Mouse (Mus musculus) spleen, adult 2 months (tissue): ENCODE measurements around the gene Olig1. TPM values are rescaled to one million over a fixed set of nuclear protein-coding genes. Genes with fewer than 3 reads are reported as not detected.

Source experiments
- DNase-seq, 2 experiments: peaks; one replicate each; pipeline versions ENCODE4 v3.0.0 to v3.0.0-alpha.2; 2012 to 2021; ENCODE audit warnings: low spot score in 2 of 2, low read depth in 1 of 2
- H3K27ac ChIP-seq: fragments of 200-500 bp; 2 replicates; pipeline ENCODE4 v1.5.1; 2012; ENCODE audit warnings: low read length, inconsistent platforms; ENCODE audit not compliant: insufficient read depth
- H3K27me3 ChIP-seq: fragments of 200-500 bp; 2 replicates; pipeline ENCODE4 v1.6.1; 2012; ENCODE audit warnings: mild to moderate bottlenecking, moderate library complexity, low read length, inconsistent platforms; ENCODE audit not compliant: control insufficient read depth, insufficient read depth
- H3K36me3 ChIP-seq: fragments of 200-500 bp; 2 replicates; pipeline ENCODE4 v1.6.1; 2012; ENCODE audit warnings: mild to moderate bottlenecking, low read length, inconsistent platforms; ENCODE audit not compliant: control insufficient read depth, insufficient read depth
- H3K4me1 ChIP-seq: fragments of 200-500 bp; 2 replicates; pipeline ENCODE4 v1.6.1; 2011; ENCODE audit warnings: inconsistent platforms; ENCODE audit not compliant: control insufficient read depth, insufficient read depth, insufficient read length
- H3K4me3 ChIP-seq: fragments of 200-500 bp; 2 replicates; pipeline ENCODE4 v1.5.1; 2011; ENCODE audit warnings: mild to moderate bottlenecking, inconsistent platforms; ENCODE audit not compliant: insufficient read depth, insufficient read length; ENCODE audit errors: extremely low read depth
- CTCF ChIP-seq: fragments of 200-500 bp; IDR thresholded peaks from 2 replicates; pipeline ENCODE4 v1.5.1; 2011; ENCODE audit warnings: mild to moderate bottlenecking, inconsistent platforms; ENCODE audit not compliant: insufficient read depth, insufficient read length, insufficient replicate concordance; ENCODE audit errors: extremely low read depth
- POLR2A ChIP-seq: fragments of 200-500 bp; IDR thresholded peaks from 2 replicates; pipeline ENCODE4 v1.6.1; 2011; ENCODE audit warnings: low read depth, low read length, inconsistent platforms
- WGBS: fragments of 180-500 bp; shearing (Covaris S2); methylation state at CpG from one replicate; pipeline ENCODE4 v1.1.7; 2018; 5-methylcytosine and 5-hydroxymethylcytosine counted together
- polyA plus RNA-seq: library from polyadenylated mRNA; depleted of rRNA; stranded (reverse); fragments of >200 nt; gene quantifications from 2 replicates; pipeline ENCODE4 v1.2.3, GENCODE M21; 2012

Gene Olig1
- polyA plus RNA-seq, 1 experiment: not detected

GRCm38 (mm10) chr16:91225233-91226037 is 44.1 kb upstream of the Olig1 start, which contains the start of gene Olig2:
Gene Olig2, plus strand, starts transcription at chr16:91225457.
- TF ChIP-seq POLR2A (no peak), CTCF (no peak)
- Histone ChIP-seq H3K4me3 (no peak within 1 kb of the TSS), H3K36me3 (no peaks in the 10 kb centered on the region), H3K4me1 (no peaks in the 10 kb centered on the region; the same call in 1 of the 2 replicates), H3K27me3 (peaks cover 49% of the 10 kb centered on the region), H3K27ac (no peak within 1 kb of the TSS)
- 4% methylated on average over 53 of the region's 53 CpGs for WGBS
- no peak for DNase-seq

GRCm38 (mm10) chr16:91226038-91226882 is 43.3 kb upstream of the Olig1 start:
- Histone ChIP-seq H3K27me3 (peaks cover 49% of the 10 kb centered on the region), H3K4me3 (no peak overlapping the region), H3K36me3 (no peaks in the 10 kb centered on the region), H3K27ac (no peak overlapping the region), H3K4me1 (no peaks in the 10 kb centered on the region; the same call in 1 of the 2 replicates)
- no peak for TF ChIP-seq POLR2A
- no peak for TF ChIP-seq CTCF
- DNase-seq: no peak
- WGBS: 4% methylated on average over 60 of the region's 60 CpGs

- Histone ChIP-seq H3K27ac (no peak overlapping the region), H3K27me3 (peaks cover 49% of the 10 kb centered on the region), H3K36me3 (no peaks in the 10 kb centered on the region), H3K4me3 (no peak overlapping the region), H3K4me1 (no peaks in the 10 kb centered on the region; the same call in 1 of the 2 replicates)
- TF ChIP-seq POLR2A: no peak
- no peak for TF ChIP-seq CTCF
- WGBS: 4% methylated on average over 84 of the region's 85 CpGs
- no peak for DNase-seq
Measured at GRCm38 (mm10) chr16:91226883-91227759, 42.5 kb upstream of the Olig1 start.

GRCm38 (mm10) chr16:91227760-91228043 is 41.9 kb upstream of the Olig1 start:
- H3K4me1 ChIP-seq: no peaks in the 10 kb centered on the region; the same call in 1 of the 2 replicates
- H3K27ac ChIP-seq: no peak overlapping the region
- TF ChIP-seq CTCF: no peak
- TF ChIP-seq POLR2A: no peak
- H3K36me3 ChIP-seq: no peaks in the 10 kb centered on the region
- H3K27me3 ChIP-seq: peaks cover 46% of the 10 kb centered on the region
- H3K4me3 ChIP-seq: no peak overlapping the region
- WGBS: 3% methylated on average over 6 of the region's 6 CpGs
- DNase-seq: no peak

GRCm38 (mm10) chr16:91228238-91229071 is 41.1 kb upstream of the Olig1 start:
- Histone ChIP-seq H3K4me1 (no peaks in the 10 kb centered on the region; the same call in 1 of the 2 replicates), H3K27ac (no peak overlapping the region), H3K27me3 (peaks cover 45% of the 10 kb centered on the region), H3K4me3 (no peak overlapping the region), H3K36me3 (no peaks in the 10 kb centered on the region)
- no peak for DNase-seq
- TF ChIP-seq POLR2A: no peak
- 9% methylated on average over 30 of the region's 30 CpGs for WGBS

GRCm38 (mm10) chr16:91229072-91229348 is 40.6 kb upstream of the Olig1 start:
- H3K36me3 ChIP-seq: no peaks in the 10 kb centered on the region
- WGBS: 14% methylated on average over 10 of the region's 10 CpGs
- no peaks in the 10 kb centered on the region; the same call in 1 of the 2 replicates for H3K4me1 ChIP-seq
- H3K27ac ChIP-seq: no peak overlapping the region
- DNase-seq: no peak
- H3K27me3 ChIP-seq: peaks cover 40% of the 10 kb centered on the region
- no peak overlapping the region for H3K4me3 ChIP-seq
- TF ChIP-seq CTCF: no peak
- no peak for TF ChIP-seq POLR2A
